Mouse (Mus musculus) urinary bladder, postnatal 25 days (tissue): ENCODE data around the gene Nek9.

Experiments
- DNase-seq: peaks from one replicate; pipeline ENCODE4 v3.0.0; 2022; ENCODE audit warnings: low spot score

Nek9 gene

DNA sequence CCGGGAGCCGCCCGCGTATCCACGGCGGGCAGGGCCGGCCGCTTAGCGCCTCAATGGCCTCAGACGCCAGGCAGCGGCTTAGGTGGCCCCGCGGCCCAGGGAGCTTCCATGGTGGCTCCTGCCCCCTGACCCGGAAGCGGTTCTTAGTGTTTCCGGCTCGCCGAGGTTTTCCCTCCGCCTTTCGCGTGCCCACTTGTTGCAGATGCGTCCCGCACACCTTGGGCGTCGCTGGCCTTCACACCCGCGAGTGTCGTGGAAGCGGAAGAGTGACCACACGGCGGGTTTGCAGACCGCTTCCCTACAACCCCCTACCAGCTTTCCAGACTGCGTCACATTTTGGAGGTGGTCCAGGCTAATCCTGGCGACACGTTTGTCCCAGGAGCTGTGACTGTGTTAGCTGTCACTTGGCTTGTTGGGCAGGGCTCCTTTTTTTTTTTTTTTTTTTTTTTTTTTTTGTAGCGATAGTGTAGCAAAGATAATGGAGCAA is at the start of gene Nek9:
Nek9 (minus strand) TSS at position 120 of the 487 bp plus-strand sequence.
- peak; percentile 94 for DNase-seq

DNA sequence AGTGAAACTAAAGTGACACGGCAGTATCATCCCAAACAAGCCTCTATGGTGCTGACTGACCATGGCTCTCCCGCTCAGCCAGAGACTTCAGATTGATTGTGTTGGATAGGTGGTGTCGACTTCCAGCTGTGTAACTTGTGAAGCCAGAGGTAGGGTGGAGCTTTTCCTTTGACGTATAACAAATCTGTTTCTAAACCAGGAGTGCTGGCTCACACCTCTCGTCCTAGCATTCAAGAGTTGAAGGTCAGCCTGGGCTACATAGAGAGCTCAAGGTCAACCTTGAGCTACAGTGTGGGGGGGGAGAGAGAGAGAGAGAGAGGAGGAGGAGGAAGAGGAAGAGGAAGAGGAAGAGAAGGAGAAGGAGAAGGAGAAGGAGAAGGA is 46.8 kb upstream of the Nek9 start:
- no peak for DNase-seq

DNA sequence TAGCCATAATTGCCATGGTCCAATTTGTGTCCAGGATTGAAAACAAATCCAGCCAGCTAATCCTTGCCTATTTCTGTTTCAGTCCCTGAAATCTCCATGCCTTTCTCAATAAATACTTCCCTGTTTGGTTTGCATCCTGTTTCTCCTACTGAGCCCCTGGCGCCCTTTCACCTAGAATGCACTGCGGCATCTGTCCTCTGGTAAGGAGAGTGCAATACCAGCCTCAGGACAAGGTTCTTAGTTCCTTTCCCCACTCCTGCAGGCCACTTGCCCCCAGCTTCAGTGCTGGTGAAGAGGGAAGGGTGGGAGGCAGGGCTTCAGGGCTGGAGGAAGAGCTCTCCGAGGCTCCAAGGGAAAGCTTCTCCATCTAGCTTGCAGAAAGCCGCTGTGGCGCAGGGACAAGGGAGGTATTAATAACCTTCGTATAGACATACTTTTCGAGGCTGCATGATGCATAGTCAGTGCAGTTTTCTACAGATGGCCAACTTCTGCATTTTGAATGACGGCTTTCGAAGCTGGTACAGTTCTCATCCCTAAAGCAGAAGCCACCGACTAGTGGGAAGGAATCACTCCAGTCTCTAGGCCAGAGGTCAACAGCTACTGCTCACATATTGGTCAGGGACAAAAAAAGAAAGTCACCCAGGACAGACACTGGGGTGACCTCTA is 46.3 kb upstream of the Nek9 start:
- DNase-seq: no peak

DNA sequence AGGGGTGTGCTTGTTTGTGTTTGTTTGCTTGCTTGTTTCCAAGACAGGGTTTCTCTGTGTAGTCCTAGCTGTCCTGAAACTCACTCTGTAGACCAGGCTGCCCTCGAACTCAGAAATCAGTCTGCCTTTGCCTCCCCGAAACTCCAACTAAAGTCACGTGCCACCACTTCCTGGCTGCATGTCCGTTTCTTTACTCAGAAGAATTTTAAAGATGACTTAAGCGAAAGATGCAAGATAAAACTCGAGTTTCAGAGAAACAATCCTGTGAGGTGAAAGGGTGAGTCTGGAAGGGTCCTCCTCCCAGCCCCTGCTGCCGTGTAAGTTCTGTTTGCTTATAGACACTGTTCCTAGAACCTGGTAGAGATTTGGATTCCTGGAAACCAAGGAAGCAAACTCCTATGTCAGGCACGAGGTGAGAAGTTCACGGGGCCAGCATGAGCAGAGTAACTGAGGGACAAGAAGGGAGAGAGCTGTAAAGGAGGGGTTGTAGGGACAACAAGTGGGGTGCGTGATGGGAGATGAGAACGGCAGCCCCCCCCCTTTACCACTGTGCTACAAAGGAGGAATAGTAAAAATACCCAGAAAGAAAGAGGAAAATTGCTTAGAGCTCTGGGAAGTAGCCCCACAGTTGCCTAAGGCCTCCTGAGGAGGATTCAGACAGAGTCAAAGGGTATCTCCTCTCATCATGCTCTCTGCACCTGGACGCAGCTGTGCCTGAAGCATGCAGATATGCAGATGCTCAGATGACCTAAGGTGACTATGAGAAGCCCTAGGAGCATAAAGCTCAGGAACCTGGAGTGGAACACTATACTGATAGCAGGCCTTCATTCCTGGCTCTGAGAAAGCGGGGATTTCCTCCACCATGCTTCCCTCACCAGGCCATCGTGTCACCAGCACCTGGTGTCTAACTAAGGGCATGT is 43.9 kb upstream of the Nek9 start:
- no peak for DNase-seq

DNA sequence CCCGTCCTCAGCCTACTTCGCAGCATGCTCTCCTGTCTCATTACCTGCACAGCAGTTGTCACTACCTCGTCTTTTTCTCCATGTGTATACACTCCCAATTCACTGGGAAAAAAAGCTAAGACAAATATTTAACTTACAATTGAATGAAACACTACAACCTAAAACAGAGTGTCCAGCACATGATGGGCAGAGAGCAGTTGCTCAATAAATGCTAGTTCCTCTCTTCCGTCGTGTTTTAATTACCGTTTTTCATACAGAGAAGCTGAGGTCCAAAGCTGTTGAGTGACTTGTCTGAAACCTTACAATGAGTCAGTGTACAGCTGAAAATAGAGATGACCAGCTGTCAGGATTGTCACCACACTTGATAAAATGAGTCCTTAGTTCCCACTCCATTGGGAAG is 42.4 kb upstream of the Nek9 start:
- DNase-seq: no peak

DNA sequence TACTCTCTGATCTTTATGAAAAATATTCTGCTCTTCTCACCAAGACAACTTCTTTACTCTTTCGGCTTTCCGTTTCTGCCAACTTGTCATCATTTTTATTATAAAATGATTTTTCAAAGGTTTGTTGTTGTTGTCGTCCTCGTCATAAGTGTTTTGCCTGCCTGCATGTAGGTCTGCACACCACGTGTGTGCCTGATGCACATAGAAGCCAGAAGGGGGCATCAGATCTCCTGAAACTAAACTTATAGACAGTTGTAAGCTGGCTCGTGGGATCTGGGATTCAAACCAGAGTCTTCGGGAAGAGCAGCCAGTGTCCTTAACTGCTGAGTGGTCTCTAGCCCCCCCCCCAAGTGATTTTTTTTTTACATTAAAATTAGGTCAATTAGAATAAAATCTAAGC is 41.8 kb upstream of the Nek9 start:
- DNase-seq: no peak

DNA sequence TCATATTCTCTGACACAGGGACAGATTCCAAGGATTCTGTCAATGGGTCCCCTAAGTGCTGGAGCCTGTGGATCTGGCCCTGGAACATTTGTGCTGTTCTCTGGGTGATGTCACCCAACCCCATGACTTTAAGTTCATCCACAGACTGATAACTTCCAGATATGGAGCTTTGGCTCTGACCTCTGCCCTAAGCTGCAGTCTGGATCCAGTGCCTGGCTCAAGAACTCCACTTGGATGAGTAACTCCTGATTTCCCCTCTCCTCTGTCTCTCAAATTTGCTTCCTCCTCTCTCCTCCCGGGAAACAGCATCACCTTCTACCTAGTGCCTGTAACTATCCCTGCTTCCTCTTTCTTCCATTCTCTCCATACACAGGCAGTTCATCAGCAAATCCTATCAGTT is 41.1 kb upstream of the Nek9 start:
- DNase-seq: no peak

DNA sequence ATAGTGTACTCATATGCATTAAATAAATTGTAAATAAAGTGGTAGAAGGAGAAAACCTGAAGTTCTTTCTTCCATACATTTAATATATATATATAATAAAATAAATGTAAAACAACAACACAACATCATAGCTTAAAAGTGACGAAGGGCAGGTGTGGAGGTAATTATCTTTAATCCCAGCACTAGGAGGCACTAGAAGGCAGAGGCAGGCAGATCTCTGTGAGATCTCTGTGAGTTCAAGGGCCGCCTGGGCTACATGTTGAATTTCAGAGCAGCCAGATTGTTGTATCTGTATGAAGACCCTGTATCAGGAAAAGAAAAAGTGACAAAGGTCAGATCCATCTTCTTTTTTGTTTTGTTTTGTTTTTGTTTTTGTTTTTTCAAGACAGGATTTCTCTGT is 39.1 kb upstream of the Nek9 start:
- no peak for DNase-seq

DNA sequence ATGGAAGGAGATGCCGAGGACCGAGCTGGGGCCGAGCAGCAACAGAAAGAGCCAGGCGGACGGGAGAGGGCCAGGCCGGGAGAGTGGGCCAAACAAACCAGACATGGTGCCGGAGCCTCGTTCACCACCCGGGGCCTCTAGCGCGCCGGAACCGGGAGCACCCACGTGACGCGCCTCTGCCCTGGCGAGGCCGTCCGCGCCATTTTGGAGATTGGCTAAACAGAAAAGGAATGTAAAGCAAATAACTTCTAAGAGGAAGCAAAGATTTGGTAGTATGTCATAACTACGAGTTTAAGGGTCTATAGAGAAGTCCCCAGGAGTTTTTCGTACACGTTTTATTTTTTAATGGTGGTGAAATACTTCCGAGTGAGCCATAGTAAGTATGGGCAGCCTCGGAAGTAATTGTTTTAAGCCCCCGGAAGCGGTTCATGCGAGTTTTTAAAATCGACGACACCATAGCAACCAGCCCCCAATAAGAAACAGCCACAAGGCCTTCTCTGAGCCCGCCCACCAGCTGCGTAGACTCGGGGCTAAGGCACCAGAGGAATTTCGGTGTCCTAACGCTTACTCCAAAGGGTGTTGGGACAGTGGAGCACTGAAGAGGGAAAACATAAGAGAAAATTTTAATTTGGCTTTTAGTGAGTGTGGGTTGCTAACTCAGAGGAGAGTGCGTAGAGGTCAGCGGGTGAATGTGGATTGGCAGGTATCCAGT is 35.6 kb upstream of the Nek9 start, which contains the start of gene Tmed10:
Tmed10 (minus strand) TSS at position 287 of the 712 bp plus-strand sequence.
- peak; percentile 82 for DNase-seq

DNA sequence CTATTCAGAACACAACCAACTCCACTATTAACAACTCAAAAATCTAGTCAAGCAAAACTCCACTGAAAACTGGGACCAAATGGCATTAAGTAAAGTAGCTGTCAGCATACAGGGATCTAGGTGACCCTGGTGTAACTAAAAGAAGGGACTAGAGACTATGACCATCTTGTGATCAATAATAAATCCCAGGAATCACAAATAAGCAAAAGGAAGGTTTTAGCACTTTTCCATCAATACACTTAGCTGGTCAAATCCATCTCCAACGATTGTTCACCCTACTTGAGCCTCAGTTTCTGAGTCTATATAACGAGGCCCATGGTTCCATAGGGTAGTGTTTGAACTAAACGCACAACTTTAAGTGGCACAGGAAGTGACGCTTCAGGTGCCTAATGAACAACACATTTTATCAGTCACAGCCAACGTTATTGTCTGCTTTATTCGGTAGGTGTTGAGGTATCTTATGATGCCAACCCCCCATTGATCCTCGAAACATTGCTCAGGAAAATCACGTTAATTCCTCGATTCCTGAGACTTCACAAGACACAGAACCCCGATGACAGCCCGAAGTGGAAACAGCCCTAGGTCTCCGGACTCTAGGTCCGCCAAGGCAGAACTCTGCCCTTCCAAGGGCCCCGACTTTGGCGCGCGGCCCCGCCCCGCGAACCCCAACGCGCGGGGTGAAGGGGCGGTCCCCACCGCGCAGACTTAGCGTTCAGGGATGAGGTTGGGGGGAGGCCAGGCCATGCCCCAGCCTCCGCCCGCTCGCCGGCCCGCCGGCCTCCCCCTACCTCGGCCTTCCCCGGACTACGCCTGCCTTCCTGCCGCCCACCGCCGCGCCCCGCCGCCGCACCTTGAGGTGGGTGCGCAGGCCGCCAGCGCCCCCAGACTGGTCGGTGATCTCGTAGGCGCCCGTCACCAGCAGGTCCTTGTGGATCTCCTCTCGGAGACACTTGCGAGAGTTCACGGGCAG is 34.7 kb upstream of the Nek9 start:
- DNase-seq: peak; percentile 72

DNA sequence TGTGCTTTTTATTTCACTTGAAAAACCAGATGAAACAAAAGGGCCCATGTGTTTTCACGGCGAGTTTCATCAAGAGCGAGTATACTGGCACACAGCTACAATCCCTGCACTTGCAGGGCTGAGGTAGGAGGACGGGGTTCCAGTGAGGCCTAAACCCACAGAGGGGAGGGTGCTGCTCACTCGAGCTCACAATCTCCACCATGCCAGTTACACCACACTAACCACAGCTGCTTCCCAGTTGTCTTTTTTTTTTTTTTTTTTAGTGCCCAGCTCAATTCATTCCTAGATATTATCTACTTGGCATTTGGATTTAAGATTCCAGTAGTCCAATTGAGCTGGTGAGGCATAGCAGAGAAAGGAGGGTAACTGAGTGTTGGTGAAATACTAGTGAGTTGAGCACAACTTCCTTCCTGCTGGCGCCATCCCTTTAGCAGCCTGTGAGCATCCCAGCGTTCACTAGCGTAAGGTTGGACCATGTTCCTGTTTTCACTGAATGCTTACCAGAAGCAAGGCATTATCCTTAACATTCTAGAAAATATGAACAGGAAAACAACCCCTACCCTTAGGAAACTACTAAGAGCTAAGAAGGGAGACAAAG is 33.0 kb upstream of the Nek9 start:
- DNase-seq: no peak

DNA sequence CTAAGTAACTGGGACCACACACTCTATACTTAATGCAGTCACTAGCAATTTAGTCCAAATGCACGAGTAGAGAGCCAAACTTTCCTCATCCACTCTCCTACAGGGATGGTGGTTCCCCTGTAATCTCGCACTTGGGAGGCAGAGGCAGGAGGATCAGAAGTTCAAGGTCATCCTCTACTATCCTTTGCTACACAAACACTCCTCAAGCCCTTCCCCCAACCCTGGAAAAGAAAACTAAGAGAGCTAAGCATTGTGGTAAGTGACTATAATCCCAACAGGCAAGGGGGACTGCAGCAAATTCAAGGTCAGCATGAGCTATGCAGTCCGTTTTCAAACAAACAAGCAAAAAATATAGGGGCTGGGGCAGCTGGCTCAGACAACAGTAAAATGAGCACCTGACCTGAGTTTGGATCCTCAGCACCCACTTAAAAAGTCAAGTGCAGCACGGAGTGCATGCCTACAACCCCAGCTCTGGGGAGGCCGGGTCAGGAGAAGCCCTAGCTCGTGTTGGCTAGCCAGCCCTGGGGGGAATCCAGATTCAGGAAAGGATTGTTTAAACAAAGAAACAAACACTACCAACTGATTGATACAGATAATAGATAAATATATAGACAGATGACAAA is 29.4 kb upstream of the Nek9 start:
- DNase-seq: no peak

DNA sequence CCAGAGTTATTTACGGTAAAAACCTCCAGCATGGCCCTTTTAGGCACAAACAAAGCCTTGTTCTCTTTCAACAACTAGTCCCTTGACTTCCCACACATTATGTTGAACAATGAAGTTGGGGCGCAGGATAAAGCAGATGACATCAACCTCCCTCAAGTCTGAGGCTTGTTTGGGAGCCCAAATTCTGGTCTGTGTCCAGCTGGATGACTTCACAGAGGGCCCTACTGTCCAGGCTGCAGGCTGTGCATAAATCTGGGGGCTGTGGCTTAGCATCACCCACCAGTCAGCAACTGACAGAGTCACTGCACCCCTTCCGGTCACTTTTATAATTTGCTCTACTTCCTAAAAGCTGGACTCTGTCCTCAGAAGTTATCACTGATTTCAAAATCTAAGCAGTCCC is 27.1 kb upstream of the Nek9 start:
- no peak for DNase-seq

DNA sequence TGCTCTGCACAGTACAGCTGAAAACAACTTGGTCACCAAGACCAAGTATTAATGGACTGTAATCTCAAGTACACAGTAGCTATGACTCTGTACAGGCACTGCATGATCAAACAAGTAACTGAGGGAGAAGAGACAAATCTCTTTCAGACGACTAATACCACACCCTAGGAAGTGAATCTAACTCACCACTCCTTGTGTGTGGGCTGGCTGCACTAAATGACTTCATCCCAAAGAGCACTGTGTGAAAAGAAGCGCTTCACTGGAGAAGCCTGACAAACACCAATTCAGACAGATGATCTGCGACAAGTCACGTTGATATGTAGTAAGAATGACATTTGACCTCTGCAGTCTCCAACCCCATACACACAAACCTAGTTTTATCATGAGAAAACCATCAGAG is 23.3 kb upstream of the Nek9 start:
- DNase-seq: no peak

DNA sequence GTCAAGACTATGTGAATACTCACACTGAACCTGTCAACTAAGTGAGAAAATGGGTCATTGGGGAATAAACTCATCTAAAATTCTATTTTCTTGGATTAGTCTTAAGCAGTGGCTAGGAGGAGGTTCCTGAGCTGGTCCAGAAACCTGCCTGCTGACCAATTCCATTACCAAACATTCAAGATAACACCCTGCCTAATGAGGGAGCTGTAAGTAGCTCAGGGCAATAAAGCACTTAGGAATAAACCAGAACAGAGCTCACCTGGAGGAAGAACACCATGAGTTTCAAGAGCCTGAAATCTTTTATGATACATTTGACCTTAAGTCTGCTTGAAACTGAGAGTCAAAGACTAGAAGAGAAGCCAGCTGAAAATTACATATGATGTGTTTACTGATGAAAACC is 22.4 kb upstream of the Nek9 start:
- no peak for DNase-seq

DNA sequence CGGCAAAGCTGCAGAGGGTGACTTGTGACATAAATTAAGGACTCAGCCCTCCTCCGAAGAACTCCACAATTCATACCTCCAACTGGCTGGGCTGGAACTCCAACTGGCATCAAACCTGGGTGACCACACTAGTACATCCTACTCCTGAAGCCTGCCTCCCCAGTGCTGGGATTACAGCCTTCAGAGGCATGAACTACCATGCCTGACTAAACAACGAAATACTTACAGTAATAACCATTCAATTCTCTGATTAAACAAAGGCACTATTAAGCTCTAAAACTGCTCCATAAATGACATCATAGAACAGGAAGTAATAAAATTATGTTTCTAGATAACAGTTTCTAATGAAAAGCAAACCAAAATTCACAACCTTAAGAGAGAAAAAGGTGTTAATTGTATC is 22.0 kb upstream of the Nek9 start:
- DNase-seq: no peak

DNA sequence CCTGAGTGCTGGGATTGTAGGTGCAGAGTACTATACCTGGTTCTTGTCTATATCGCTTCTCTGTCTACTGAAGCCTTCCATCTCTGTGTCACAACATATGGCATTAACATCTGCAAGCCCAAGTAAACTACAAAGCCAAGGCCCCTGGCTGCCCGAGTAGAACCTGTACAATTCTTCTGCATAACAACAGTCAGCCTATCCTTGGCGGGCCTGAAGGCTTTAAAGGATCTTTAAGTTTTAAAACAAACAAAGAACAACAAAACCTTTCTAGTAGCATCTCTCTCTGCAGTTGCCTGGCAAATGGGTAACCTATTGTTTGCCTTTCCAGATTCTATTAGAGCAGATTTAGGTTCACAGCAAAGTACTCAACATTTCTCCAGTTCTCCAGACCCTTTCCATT is 14.9 kb upstream of the Nek9 start:
- DNase-seq: no peak

DNA sequence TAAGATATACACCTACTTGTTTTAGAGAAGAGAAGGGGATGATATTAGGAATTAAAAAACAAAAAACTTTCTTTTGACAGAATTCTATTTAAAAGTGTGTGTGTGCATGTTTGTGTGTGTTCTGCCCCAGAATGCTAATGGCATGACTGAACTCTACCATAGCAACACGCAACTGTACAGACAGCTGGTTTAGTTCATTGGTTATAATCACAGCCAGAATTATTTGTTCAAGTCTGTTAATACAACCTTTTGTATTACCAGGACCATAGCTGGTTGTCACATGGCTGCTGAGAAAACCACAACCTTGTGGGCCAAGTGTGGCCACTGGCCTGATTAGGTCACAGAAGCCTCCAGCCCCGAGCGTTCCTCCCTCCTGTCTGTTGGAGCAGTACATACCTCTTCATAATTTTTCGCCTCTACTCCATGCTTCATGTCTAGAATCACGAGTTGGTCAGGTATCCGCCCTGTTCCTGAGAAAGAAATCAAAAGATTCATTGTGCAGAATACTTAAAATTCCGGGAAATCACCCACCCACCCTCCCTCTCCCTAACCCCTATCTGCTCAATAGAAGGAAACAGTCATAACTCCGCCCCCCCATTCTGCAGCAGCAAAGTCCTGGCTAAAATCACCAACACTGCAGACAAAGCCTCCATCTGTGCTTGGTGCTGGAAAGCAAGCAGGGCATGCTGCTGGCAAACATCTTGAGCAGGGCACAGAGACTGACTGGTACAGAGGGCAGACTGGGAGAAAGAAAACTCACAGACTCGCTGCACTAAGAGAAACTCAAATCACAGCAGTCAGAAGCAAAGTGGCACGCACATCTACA is 11.5 kb upstream of the Nek9 start:
- DNase-seq: no peak

DNA sequence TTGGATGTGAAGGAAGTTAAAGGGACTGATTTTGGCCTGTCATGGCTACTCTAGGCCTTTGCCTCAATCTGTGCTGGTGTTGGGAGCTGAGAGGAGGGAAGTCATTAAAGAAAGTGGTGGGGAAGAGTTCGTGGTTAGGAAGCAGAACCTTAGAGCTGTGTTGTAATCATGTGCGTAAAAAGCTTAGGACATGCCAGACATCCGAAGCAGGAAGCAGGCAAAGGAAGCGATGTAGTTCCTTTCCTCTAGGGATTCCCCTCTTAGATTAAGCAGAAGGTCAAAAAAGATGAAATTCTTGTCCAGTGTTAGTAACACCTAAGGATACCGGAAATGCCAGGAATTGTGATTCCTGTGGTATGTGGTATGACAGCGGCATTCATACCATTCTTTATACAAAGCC is 9.2 kb upstream of the Nek9 start:
- DNase-seq: no peak

DNA sequence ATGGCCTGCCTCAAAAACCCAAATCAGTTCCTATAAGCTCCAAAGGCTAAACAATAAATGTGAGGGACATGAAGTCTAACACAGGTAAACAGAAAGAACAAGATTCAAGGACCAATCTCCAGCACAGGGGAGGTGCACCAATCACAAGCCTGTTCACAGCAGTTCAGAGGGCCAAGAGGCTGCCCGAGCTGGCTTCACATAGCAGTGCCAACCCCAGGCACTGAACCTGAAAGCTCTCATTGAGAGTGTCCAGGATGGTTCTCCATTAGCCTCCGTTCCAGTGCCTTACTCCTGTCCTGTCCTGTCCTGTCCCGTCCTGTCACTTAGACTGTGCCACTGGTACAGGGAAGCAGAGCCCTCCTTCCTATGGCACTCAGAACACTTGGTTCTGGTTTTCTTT is 8.0 kb upstream of the Nek9 start:
- DNase-seq: no peak
